Mouse (Mus musculus) lung, postnatal 14 days (tissue): Measurements from ENCODE around the gene Hmox2.

ENCODE experiments used
- DNase-seq: peaks from one replicate; pipeline ENCODE4 v3.0.0; 2021

Hmox2 gene

DNA sequence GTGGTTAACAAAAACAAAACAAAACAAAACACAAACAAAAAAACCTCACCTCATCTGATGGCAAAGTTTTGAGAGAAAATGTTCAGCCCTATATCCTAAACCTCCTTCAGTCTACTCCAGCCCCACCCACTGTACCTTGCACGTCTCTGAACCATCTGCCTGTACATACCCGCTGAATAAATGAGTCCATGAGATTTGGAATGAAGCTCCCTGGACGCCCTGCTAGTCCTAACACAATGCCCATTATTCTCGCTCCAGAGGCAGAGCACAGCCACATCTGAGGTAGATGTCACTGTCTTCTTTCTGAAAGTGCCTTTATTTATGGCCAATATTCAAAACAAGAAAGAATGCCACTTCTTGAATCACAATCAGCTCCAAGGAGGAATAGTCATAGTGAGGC lies 59.5 kb downstream of the Hmox2 start:
- DNase-seq: no peak

DNA sequence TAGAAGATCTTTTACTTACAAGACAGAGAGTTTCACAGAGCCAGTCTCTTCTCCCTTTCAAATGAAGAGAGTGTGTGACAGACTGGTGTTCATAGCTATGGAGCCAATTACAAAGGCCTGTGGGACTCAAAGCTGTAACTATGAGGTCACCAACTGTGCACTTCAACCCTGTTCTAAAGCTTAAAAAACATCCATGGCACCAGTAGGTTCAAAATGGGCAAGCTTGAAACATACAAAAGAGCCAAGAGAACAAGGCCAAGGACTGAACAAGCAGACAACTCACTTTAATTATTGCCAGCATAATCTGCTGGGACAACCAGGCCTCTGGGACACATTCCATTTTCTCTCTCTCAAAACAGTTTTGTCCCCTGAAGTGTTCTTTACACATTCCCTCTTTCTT lies 62.0 kb downstream of the Hmox2 start:
- DNase-seq: no peak

DNA sequence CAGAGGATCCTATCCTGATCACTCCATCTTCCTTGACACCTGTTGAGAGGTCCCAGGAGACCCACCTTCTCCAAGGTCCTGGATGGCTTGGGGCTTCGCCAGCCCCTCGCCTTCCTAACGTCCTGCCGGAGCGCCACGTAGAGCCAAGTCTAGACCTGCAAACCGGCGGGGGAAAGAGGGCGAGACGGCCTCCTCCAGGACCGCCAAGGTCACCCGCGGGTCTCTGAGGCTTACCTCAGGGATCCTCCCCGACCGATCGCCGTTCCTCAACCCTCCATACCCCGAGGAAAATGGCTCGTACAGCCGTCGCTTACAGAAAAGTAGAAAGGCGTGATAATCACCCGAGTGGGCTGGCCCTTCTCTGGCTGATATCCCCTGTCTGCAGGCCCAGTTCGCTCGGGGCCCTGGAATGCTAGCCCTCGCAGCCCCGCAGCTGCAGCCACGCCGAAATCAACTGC lies 63.2 kb downstream of the Hmox2 start:
- no peak for DNase-seq

DNA sequence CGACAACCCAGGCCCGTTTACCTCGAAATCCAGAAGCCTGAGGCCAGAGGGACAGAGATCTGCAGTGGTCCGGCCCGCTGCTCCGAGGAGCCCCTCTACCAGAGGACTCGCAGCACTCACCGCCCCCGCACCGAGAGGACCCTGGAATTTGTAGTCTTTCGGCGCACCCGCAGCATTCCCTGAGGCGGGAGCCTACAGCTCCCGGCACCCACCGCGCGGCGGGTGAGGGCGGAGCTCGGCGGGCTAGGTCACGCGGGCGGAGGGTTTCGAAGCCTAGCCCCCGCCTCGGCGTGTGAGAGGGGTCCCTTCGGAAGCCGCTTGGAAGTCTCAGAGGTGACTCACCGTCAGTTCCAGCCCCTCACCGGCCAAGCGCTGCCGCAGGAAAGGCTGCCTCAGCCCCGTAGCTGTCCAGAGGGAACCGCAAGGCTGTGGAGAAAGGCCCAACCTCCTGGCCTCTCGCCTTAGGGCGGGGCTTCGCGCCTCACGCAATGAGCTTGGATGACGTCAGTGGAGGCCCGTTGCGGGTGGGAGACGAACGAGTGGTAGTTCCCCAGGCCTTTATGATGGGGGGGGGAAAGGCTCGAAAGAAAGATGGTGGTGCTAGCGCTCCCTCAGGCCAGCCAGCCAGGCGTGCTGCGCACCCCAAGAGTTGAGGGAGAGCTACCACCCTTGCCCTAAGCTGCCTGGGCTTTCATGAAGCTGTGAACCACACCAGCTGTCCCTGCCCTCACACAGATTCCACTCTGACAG lies 63.8 kb downstream of the Hmox2 start, which contains the start of gene Cdip1:
Gene Cdip1 (minus strand): TSS at position 483 of the 750 bp plus-strand sequence.
- DNase-seq: peak; percentile 94

DNA sequence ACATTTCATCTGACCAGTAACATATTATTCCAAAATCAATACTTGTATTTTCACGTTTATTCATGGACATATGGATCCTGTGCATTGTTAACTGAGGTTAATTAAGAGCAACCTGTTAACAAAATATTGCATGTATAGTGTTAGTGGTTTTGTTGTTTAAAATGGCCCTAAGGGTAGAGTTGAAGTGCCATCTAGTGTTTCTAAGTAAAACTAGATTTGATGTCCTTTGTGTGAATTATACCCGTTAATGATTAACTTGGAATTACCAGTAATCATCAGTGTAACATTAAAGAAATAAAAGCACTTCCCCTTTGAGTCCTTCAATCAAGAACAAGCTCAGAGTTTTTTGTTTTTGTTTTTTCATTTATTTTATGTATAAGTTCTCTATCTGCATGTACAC lies 65.2 kb downstream of the Hmox2 start:
- no peak for DNase-seq

DNA sequence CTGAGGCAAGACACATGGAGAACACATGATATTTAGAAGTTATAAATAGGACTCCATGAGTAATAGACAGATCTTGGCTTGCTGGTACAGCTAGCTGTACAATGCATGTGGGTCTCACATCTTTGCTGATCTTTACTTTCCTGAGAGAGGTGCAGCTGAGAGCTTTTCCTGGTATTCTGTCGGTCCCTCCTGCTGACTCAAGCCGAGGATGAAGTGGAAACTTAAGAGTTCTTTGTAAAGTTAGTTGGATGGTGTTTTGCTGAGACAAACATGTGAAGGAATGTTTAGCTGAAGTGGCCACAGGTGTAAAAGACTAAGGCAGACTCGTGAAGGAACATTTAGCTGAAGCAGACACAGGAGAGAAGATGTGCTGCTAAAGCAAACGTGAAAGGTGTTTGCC lies 70.5 kb downstream of the Hmox2 start:
- DNase-seq: no peak
